Mouse (Mus musculus) neural tube, embryonic 14.5 days (tissue): ENCODE data around the gene Adarb2. TPM values are rescaled to one million over a fixed set of nuclear protein-coding genes. Genes with fewer than 3 reads are reported as not detected.
A peak's percentile ranks its signal among the peaks of the same experiment; 100 is the strongest.

Experiments
- ATAC-seq: fragments of 200-750 bp; cut with Nextera tagmentation; 2 replicates; pipeline ENCODE4 v1.8.0; 2017; ENCODE audit warnings: low read depth, mild to moderate bottlenecking, moderate TSS enrichment, moderate library complexity
- H3K27ac ChIP-seq: fragments of 300-500 bp; sonication (generic); 2 replicates; pipeline ENCODE4 v1.5.1; 2014; ENCODE audit warnings: low read depth, mild to moderate bottlenecking, control low read depth, low read length, moderate library complexity, mixed read lengths
- H3K27me3 ChIP-seq: fragments of 300-500 bp; sonication (generic); 2 replicates; pipeline ENCODE4 v1.6.1; 2014; ENCODE audit warnings: low read length; ENCODE audit not compliant: control insufficient read depth, insufficient read depth
- H3K36me3 ChIP-seq: fragments of 300-500 bp; sonication (generic); 2 replicates; pipeline ENCODE4 v1.6.1; 2014; ENCODE audit warnings: low read length, mixed read lengths; ENCODE audit not compliant: control insufficient read depth, insufficient read depth
- H3K4me1 ChIP-seq: fragments of 300-500 bp; sonication (generic); 2 replicates; pipeline ENCODE4 v1.6.1; 2014; ENCODE audit warnings: low read length; ENCODE audit not compliant: control insufficient read depth, insufficient read depth
- H3K4me2 ChIP-seq: fragments of 300-500 bp; sonication (generic); 2 replicates; pipeline ENCODE4 v1.6.1; 2014; ENCODE audit warnings: mild to moderate bottlenecking, low read depth, low read length, control low read depth
- H3K4me3 ChIP-seq: fragments of 300-500 bp; sonication (generic); 2 replicates; pipeline ENCODE4 v1.5.1; 2014; ENCODE audit warnings: low read depth, low read length, control low read depth, mixed read lengths
- H3K9ac ChIP-seq: fragments of 300-500 bp; sonication (generic); replicated peaks from 2 replicates; pipeline ENCODE4 v1.6.1; 2014; ENCODE audit warnings: low read depth, mild to moderate bottlenecking, control low read depth, low read length, mixed read lengths
- H3K9me3 ChIP-seq: fragments of 300-500 bp; sonication (generic); 2 replicates; pipeline ENCODE4 v1.6.1; 2016; ENCODE audit warnings: low read length; ENCODE audit not compliant: control insufficient read depth
- WGBS: fragments of 180-500 bp; shearing (Covaris S2); extraction: QIAGEN DNeasy Blood & Tissue Kit; methylation state at CpG from one replicate; pipeline ENCODE4 v1.1.7; 2014; 5-methylcytosine and 5-hydroxymethylcytosine counted together
- polyA plus RNA-seq: library from polyadenylated mRNA; unstranded; fragments of >200 nt; fragmentation: Nextera tagmentation; extraction: Ambion mirVana; gene quantifications from 2 replicates; pipeline ENCODE4 v1.2.1, GENCODE M21; 2014

Gene Adarb2
- polyA plus RNA-seq, 1 experiment from 2014 or later, result 36.7 TPM

DNA sequence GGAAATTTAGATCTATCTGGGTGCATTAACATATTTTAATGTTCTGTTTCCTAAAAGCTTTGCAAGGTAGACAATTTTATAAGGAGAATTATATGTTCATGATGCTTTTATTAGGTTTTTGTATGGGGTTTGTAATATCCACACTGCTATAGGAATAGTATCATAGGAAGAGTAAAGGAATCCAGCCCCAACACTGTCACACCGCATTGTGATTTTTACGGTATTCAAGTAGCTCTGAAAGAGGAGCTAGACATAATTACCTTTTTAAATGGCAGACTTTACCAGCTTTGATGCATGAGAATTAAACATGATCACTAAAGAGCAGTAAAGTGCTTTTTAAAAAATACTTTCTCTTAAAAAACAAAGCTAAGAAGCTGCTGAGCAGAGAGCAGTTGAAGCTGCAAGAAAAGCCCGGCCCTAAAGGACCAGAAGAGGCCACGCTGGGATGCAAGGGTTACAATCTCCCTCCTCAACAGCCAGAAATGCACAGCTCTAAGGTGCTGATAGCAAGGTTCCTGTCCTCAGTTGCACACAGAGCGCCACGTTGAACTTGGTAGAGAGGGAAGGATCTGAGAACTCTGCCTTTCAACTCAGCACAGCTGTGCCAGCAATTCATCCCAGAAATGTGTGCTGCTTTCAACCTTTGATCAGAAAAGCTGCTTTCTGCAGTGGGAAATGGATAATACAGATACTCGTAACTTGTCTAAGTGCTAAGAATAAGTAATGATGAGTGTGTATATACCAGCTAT lies 308.6 kb downstream of the Adarb2 start:
- Histone ChIP-seq H3K9me3 (no peaks in the 10 kb centered on the region), H3K36me3 (no peaks in the 10 kb centered on the region), H3K9ac (no peak overlapping the region), H3K27me3 (no peaks in the 10 kb centered on the region), H3K27ac (no peak overlapping the region), H3K4me1 (no peaks in the 10 kb centered on the region), H3K4me3 (no peak overlapping the region), H3K4me2 (no peak overlapping the region)
- ATAC-seq, result no peak
- 61% methylated on average over 7 of the region's 7 CpGs for WGBS

DNA sequence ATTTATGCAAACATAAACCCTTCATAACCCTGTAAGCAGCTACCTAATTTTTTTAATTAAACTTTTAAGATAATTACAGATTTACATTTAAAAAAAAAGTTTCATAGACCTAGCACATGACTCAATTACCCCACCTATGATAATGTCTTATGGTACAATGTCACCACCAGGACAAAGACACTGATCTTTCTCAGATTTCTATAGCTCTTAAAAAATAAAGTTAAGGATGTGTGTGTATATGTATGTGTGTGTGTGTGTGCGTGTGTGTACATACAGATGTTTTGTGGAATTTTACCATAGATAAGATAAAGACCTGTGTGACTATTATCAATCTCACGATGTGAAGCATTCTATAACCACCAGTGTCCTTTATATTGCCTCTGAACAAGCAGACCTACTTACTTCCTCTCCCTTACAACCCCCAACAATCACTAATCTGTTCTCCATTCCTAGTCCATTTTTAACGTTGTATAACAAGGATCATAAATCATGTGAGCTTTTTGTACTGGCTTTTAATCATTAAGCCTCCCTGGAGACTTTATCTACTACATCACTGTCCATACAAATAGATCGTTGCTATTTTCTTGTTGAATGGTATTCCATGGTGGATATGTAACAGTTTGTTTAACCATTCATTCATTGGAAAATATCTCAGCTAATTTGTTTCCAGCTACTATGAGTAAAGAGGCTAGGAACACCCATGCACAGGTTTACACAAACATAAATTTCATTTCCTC lies 313.5 kb downstream of the Adarb2 start:
- Histone ChIP-seq H3K9ac (no peak overlapping the region), H3K4me2 (no peak overlapping the region), H3K36me3 (no peaks in the 10 kb centered on the region), H3K27me3 (no peaks in the 10 kb centered on the region), H3K27ac (no peak overlapping the region), H3K4me1 (no peaks in the 10 kb centered on the region), H3K9me3 (no peaks in the 10 kb centered on the region), H3K4me3 (no peak overlapping the region)
- WGBS, result 46% methylated on average over 4 of the region's 4 CpGs
- ATAC-seq, result no peak

DNA sequence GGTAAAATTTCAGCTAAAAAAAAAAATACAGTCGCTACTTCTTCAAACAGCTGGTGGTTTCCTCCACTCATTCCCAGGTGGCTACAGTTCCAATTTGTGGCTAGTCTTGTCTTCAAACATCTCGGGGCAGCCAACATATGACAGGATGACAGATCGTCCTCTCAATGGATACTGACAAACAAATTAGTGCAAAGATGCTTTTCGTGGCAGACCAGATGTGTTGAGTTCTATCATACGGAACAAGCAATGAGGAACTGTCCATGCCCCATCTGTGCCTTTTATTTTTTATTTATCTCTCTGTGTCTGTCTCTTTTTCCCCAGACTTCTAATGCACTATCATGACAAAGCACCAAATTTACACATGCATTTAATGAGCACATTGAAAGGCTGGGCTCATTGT lies 316.5 kb downstream of the Adarb2 start:
- H3K4me2 ChIP-seq, result no peak overlapping the region
- H3K27me3 ChIP-seq, result no peaks in the 10 kb centered on the region
- no peak overlapping the region for H3K4me3 ChIP-seq
- H3K9me3 ChIP-seq, result no peaks in the 10 kb centered on the region
- no peaks in the 10 kb centered on the region for H3K36me3 ChIP-seq
- no peak overlapping the region for H3K9ac ChIP-seq
- no peak for ATAC-seq
- 64% methylated on average over 5 of the region's 5 CpGs for WGBS
- H3K4me1 ChIP-seq, result no peaks in the 10 kb centered on the region
- no peak overlapping the region for H3K27ac ChIP-seq

DNA sequence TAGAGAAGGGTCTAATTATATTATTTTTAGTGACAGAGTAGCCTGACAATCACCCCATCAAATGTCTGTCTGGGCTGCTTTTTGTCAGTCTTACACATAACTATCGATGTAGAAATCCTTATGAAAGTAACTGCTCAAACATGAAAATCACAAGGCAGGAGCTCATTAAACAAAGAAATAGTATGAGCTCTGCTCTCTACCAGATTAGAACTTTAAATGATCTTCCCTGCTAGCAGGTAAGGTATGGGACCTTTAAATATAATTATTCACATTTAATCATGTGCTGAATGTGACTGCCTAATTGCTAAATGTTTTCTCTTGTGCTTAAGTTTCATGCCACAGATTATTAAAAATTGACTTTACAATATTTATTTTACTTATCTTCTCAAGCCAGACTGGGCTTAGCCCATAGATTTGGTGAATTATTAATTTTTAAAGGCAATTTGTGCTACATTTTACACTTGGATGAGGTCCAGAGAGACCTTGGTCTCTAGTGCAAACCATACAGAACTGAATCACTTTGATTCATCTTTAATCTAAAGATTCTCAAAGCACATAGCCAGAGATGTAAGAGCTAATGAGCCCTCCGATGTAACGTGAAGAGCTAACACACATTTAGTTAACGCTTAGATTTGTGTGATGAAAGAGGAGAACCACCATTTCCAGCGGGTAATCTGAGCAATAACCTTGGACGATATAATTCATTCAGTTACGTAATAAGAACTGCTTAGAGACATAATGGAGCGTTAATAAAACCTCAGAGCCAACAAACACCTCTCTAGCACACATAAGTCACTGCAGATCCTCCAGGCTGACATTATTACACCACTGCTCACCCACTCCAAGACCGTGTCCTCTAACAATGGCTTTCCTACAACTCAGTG lies 323.3 kb downstream of the Adarb2 start:
- no peak overlapping the region for H3K27ac ChIP-seq

DNA sequence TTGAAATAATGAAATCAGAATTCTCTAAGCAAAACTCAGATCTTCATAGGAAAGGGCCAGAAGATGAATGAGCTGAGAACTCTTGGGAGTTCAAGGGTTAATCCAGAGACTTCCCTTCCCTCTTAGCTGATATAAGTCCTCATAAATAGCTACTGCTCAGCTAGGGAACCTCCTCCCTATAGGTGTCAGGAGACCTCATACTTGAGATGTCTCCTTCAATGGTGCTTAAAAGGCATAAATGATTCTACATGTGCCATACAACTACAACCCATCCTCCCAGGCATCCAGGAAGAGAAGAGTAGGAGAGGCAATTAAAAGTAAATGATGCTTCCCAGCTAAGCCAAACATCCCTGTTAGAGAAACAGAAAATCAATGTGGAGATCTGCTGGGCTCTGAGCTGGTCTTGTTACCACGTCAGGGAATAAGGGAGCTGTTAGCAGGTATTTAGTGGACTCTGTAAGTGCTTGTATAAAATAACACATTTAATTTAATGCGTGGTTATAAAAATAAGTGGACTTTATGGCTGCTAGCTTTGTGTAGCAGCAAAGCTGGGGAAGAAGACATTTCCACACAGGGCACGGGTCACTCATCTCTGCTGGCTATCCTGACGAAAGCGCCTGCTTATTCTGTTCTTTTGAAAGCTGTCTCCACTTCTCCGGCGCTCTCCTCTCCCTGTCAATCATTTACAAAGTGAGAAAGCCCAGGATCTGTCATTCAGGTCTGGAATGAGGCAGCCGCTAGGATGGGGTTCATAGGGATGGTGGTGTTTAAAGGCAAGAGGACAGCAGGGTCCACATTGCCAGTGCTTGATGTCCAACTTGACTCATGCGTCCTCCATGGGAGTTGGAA lies 331.8 kb downstream of the Adarb2 start:
- 79% methylated on average over 9 of the region's 9 CpGs for WGBS
- ATAC-seq, result peak; percentile 57; the same call in 1 of the 2 replicates
- no peaks in the 10 kb centered on the region for H3K27me3 ChIP-seq
- no peak overlapping the region for H3K4me2 ChIP-seq
- no peak overlapping the region for H3K9ac ChIP-seq
- no peaks in the 10 kb centered on the region for H3K9me3 ChIP-seq
- H3K36me3 ChIP-seq, result no peaks in the 10 kb centered on the region
- H3K4me3 ChIP-seq, result no peak overlapping the region
- H3K4me1 ChIP-seq, result no peaks in the 10 kb centered on the region
- H3K27ac ChIP-seq, result no peak overlapping the region

More for the DNA sequence above, 323.3 kb downstream of the Adarb2 start:
- H3K9me3 ChIP-seq, result no peaks in the 10 kb centered on the region
- no peak overlapping the region for H3K9ac ChIP-seq
- 40% methylated on average over 9 of the region's 9 CpGs for WGBS
- H3K4me2 ChIP-seq, result no peak overlapping the region
- H3K4me3 ChIP-seq, result no peak overlapping the region
- H3K4me1 ChIP-seq, result no peaks in the 10 kb centered on the region
- ATAC-seq, result peak; percentile 75
- H3K36me3 ChIP-seq, result no peaks in the 10 kb centered on the region
- H3K27me3 ChIP-seq, result no peaks in the 10 kb centered on the region

DNA sequence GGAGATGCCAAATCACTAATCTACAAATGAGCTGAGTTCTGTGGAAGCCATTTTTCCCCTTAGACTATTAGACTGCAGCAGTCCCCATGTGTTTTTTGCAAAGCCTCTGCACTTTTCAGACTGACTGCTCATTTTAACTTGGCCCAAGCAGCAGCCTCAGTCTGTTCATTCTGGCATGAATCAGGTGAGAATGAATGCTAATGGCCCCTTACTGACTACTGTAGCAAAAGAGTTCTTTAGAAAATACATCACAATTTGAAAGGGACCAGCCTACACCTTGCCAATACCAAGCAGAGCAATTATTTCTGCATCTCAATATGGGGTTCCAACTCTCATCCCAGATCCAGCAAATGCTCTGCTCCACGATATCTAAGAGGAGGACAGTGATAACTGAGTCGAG lies 335.8 kb downstream of the Adarb2 start:
- Histone ChIP-seq H3K4me3 (no peak overlapping the region), H3K36me3 (no peaks in the 10 kb centered on the region), H3K9ac (no peak overlapping the region), H3K9me3 (no peaks in the 10 kb centered on the region), H3K27ac (no peak overlapping the region), H3K4me1 (no peaks in the 10 kb centered on the region), H3K27me3 (no peaks in the 10 kb centered on the region), H3K4me2 (no peak overlapping the region)
- ATAC-seq, result no peak
- WGBS, result 89% methylated on average over 2 of the region's 2 CpGs

DNA sequence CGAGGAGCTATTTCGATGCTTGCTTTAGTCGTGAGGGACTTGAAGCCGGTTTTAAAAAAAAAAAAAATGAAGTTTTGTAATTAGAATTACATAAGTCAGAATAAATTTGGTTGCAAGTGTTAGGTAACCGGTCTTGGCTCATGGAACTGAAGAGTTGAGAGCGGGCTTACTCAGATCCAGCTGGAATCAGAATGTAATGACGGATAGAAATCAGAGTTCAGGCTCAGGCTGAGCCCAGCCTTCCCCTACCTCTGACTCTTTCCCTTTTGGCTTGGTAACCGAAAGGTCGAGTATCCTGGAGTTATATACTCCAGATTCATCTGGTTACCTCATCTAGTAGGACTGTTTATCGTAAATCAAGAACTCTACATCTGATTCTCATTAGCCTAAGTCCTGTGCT lies 336.2 kb downstream of the Adarb2 start:
- Histone ChIP-seq H3K36me3 (no peaks in the 10 kb centered on the region), H3K4me3 (no peak overlapping the region), H3K4me1 (no peaks in the 10 kb centered on the region), H3K9ac (no peak overlapping the region), H3K4me2 (no peak overlapping the region), H3K27me3 (no peaks in the 10 kb centered on the region), H3K27ac (no peak overlapping the region), H3K9me3 (no peaks in the 10 kb centered on the region)
- WGBS, result 93% methylated on average over 10 of the region's 10 CpGs
- ATAC-seq, result no peak

DNA sequence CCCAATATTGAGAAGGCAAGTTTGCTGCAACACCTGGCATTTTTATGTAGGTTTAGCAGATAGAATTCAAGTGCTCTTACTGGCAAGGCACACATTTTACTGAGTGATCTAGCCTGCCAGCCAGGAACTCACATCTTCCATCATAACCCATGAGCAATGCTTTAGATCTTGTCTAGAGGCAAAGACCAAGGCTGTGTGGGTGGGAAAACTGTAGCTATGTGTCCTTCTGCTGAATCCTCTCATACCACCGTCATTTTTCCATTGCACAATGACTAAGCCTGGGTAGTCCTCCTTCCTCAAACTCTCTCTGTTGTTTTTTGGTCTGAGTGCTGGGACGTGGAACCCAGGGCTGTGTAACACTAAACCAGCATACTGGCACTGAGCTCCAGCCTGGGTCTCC lies 340.0 kb downstream of the Adarb2 start:
- Histone ChIP-seq H3K4me1 (no peaks in the 10 kb centered on the region), H3K27ac (no peak overlapping the region), H3K4me3 (no peak overlapping the region), H3K9me3 (no peaks in the 10 kb centered on the region), H3K27me3 (no peaks in the 10 kb centered on the region), H3K36me3 (no peaks in the 10 kb centered on the region), H3K4me2 (no peak overlapping the region), H3K9ac (no peak overlapping the region)
- WGBS, result 81% methylated on average over 2 of the region's 2 CpGs
- no peak for ATAC-seq
